31 mouse cellular contexts compared by ENCODE assay signal in genomic region chr3:105929821-105930220, GRCm38 (mm10). TPM values are rescaled to one million over a fixed set of nuclear protein-coding genes. Genes with fewer than 3 reads are reported as not detected.
DNase-seq lines count a peak whose midpoint lies in the region; ATAC-seq and TF ChIP-seq lines count a peak whose summit lies in the region.
"Had no signal": no experiment of that assay in that cellular context is flagged by ENCODE, and none has a peak within 500 bp of the region (broad histone marks: within the 10 kb centered on the region; RNA-seq: fewer than 3 reads in every experiment).

No protein-coding gene starts in this region.

- no peaks in the 10 kb centered on the region for H3K36me3 ChIP-seq in heart, embryonic 16.5 days (ENCODE audit: control insufficient read depth, insufficient read depth)
- no peaks in the 10 kb centered on the region for H3K36me3 ChIP-seq in heart, embryonic 10.5 days
- no peaks in the 10 kb centered on the region for H3K36me3 ChIP-seq in liver, embryonic 11.5 days (ENCODE audit: control insufficient read depth, insufficient read depth, low read length)
- no peaks in the 10 kb centered on the region; the same call in 1 of the 2 replicates for H3K36me3 ChIP-seq in hindbrain, embryonic 14.5 days (replicated peaks; ENCODE audit: control insufficient read depth, insufficient read depth)
- H3K36me3 ChIP-seq: embryonic facial prominence, embryonic 12.5 days; forebrain, embryonic 10.5 days; hindbrain, embryonic 13.5 days; limb, embryonic 12.5 days; lung, embryonic 15.5 days had no signal

- peaks cover 8% of the 10 kb centered on the region for H3K4me1 ChIP-seq in heart, embryonic 16.5 days (ENCODE audit: control insufficient read depth, insufficient read depth, low read length)
- peaks cover 6% of the 10 kb centered on the region for H3K4me1 ChIP-seq in heart, embryonic 10.5 days
- no peaks in the 10 kb centered on the region; the same call in none of the 2 replicates for H3K4me1 ChIP-seq in bone marrow, adult 2 months (ENCODE audit: control insufficient read depth, insufficient read depth, low read length)
- peaks cover 10% of the 10 kb centered on the region for H3K4me1 ChIP-seq in liver, embryonic 11.5 days (replicated peaks; ENCODE audit: control insufficient read depth, insufficient read depth, low read length)
- no peaks in the 10 kb centered on the region for H3K4me1 ChIP-seq in hindbrain, embryonic 14.5 days (replicated peaks; ENCODE audit: control insufficient read depth, insufficient read depth, low read length)
- H3K4me1 ChIP-seq: embryonic facial prominence, embryonic 12.5 days; forebrain, embryonic 10.5 days; hindbrain, embryonic 13.5 days; limb, embryonic 12.5 days; lung, embryonic 15.5 days; neural tube, embryonic 15.5 days had no signal

- H3K4me3 ChIP-seq in heart, embryonic 16.5 days (ENCODE audit: low read length), result no peak overlapping the region
- H3K4me3 ChIP-seq in heart, embryonic 10.5 days, result no peak overlapping the region
- peak overlapping the region; percentile 4 for H3K4me3 ChIP-seq in bone marrow, adult 2 months (replicated peaks; ENCODE audit: control insufficient read depth, low read depth, low read length)
- no peak overlapping the region for H3K4me3 ChIP-seq in liver, embryonic 11.5 days (ENCODE audit: low read depth, low read length)
- H3K4me3 ChIP-seq in hindbrain, embryonic 14.5 days (replicated peaks; ENCODE audit: low read length), result no peak overlapping the region
- H3K4me3 ChIP-seq: embryonic facial prominence, embryonic 12.5 days; forebrain, embryonic 10.5 days; hindbrain, embryonic 13.5 days; left cerebral cortex, adult 2 months; limb, embryonic 12.5 days; lung, embryonic 15.5 days; neural tube, embryonic 15.5 days had no signal

- peak; percentile 30; the same call in 1 of the 2 replicates for ATAC-seq in heart, embryonic 16.5 days (replicated peaks; ENCODE audit: extremely low read depth, insufficient read depth, low FRiP score)
- no peak for ATAC-seq in liver, embryonic 11.5 days (replicated peaks; ENCODE audit: low FRiP score)
- ATAC-seq in hindbrain, embryonic 14.5 days (ENCODE audit: low FRiP score), result no peak
- ATAC-seq: forebrain, embryonic 16.5 days; intestine, postnatal 0 days had no signal

- no peak for TF ChIP-seq POLR2A in bone marrow, adult 2 months (IDR thresholded peaks at IDR 0.05; ENCODE audit: borderline replicate concordance, control insufficient read depth, low read depth, low read length)

- no peak overlapping the region for H3K9ac ChIP-seq in heart, embryonic 16.5 days (ENCODE audit: low read length)
- no peak overlapping the region for H3K9ac ChIP-seq in liver, embryonic 11.5 days (ENCODE audit: low read depth, low read length)
- no peak overlapping the region for H3K9ac ChIP-seq in hindbrain, embryonic 14.5 days
- H3K9ac ChIP-seq: embryonic facial prominence, embryonic 12.5 days; hindbrain, embryonic 13.5 days; limb, embryonic 12.5 days; lung, embryonic 15.5 days; neural tube, embryonic 15.5 days had no signal

- no peak overlapping the region for H3K4me2 ChIP-seq in heart, embryonic 16.5 days (ENCODE audit: low read depth, low read length)
- no peak overlapping the region for H3K4me2 ChIP-seq in liver, embryonic 11.5 days
- no peak overlapping the region for H3K4me2 ChIP-seq in hindbrain, embryonic 14.5 days (replicated peaks)
- H3K4me2 ChIP-seq: embryonic facial prominence, embryonic 12.5 days; hindbrain, embryonic 13.5 days; limb, embryonic 12.5 days; lung, embryonic 15.5 days; neural tube, embryonic 15.5 days had no signal

- H3K9me3 ChIP-seq in heart, embryonic 16.5 days (replicated peaks; ENCODE audit: control insufficient read depth, low read length), result no peaks in the 10 kb centered on the region
- no peaks in the 10 kb centered on the region for H3K9me3 ChIP-seq in heart, embryonic 10.5 days
- H3K9me3 ChIP-seq in liver, embryonic 11.5 days (ENCODE audit: control insufficient read depth, low read length), result no peaks in the 10 kb centered on the region
- no peaks in the 10 kb centered on the region for H3K9me3 ChIP-seq in hindbrain, embryonic 14.5 days (ENCODE audit: control insufficient read depth, low read length)
- H3K9me3 ChIP-seq: embryonic facial prominence, embryonic 12.5 days; forebrain, embryonic 10.5 days; G1E; hindbrain, embryonic 13.5 days; limb, embryonic 12.5 days; lung, embryonic 15.5 days; neural tube, embryonic 15.5 days had no signal

- DNase-seq in heart, embryonic 10.5 days (ENCODE audit: low spot score), result no peak
- DNase-seq in A20 (ENCODE audit: low read depth, low spot score), result peak; percentile 86
- DNase-seq in thymus, postnatal 14 days, result peak; percentile 30
- DNase-seq in liver, embryonic 11.5 days (ENCODE audit: low spot score), result no peak
- DNase-seq in hindbrain, embryonic 14.5 days (ENCODE audit: low spot score), result no peak
- DNase-seq: adrenal gland, postnatal 10 days; cerebellum, adult 11 months; cerebellum, adult 9-10 months; cerebellum, postnatal 36 days; embryo, embryonic 11 days; heart, postnatal 4 days; kidney, postnatal 25 days; lung, postnatal 4 days; midbrain, embryonic 14.5 days; right cerebral cortex, postnatal 25 days; spleen, adult 18-20 months had no signal

- no peak overlapping the region for H3K27ac ChIP-seq in heart, embryonic 16.5 days (ENCODE audit: low read length)
- no peak overlapping the region for H3K27ac ChIP-seq in heart, embryonic 10.5 days
- H3K27ac ChIP-seq in bone marrow, adult 2 months (ENCODE audit: control insufficient read depth, insufficient read depth, low read depth, low read length, poor library complexity), result no peak overlapping the region
- H3K27ac ChIP-seq in liver, embryonic 11.5 days (ENCODE audit: low read depth, low read length), result no peak overlapping the region
- no peak overlapping the region for H3K27ac ChIP-seq in hindbrain, embryonic 14.5 days
- H3K27ac ChIP-seq: embryonic facial prominence, embryonic 12.5 days; forebrain, embryonic 10.5 days; hindbrain, embryonic 13.5 days; left cerebral cortex, adult 2 months; limb, embryonic 12.5 days; lung, embryonic 15.5 days; neural tube, embryonic 15.5 days had no signal

- WGBS in heart, embryonic 16.5 days, result 71% methylated on average over 7 of the region's 7 CpGs
- 81% methylated on average over 7 of the region's 7 CpGs for WGBS in heart, embryonic 10.5 days
- WGBS in bone marrow, adult 2 months, result 43% methylated on average over 7 of the region's 7 CpGs
- 65% methylated on average over 7 of the region's 7 CpGs for WGBS in liver, embryonic 11.5 days
- WGBS in hindbrain, embryonic 14.5 days, result 81% methylated on average over 7 of the region's 7 CpGs

- no peak for TF ChIP-seq CTCF in bone marrow, adult 2 months (IDR thresholded peaks at IDR 0.05; ENCODE audit: control insufficient read depth, insufficient read depth, low read length)

- no peaks in the 10 kb centered on the region for H3K27me3 ChIP-seq in heart, embryonic 16.5 days (ENCODE audit: control insufficient read depth, insufficient read depth, low read length)
- no peaks in the 10 kb centered on the region for H3K27me3 ChIP-seq in heart, embryonic 10.5 days (ENCODE audit: insufficient read depth, poor library complexity, severe bottlenecking)
- H3K27me3 ChIP-seq in liver, embryonic 11.5 days (replicated peaks; ENCODE audit: control insufficient read depth, insufficient read depth, low read length), result no peaks in the 10 kb centered on the region
- H3K27me3 ChIP-seq in hindbrain, embryonic 14.5 days (ENCODE audit: control insufficient read depth, insufficient read depth, low read length), result no peaks in the 10 kb centered on the region
- H3K27me3 ChIP-seq: embryonic facial prominence, embryonic 12.5 days; hindbrain, embryonic 13.5 days; limb, embryonic 12.5 days; lung, embryonic 15.5 days; neural tube, embryonic 15.5 days had no signal

RNA-seq across cellular contexts. Expression of gene I830077J02Rik, which starts 2.6 kb away (rescaled TPM):
- 0.90 and 1.6 TPM in 2 replicates for polyA plus RNA-seq in heart, embryonic 16.5 days (2015; fragmentation: Nextera tagmentation; extraction: Ambion mirVana)
- polyA plus RNA-seq in heart, embryonic 10.5 days (2016; fragmentation: Nextera tagmentation; extraction: Ambion mirVana), result 2.0 and 3.4 TPM in 2 replicates
- 27.2 and 72.9 TPM in 2 replicates for polyA plus RNA-seq in bone marrow, adult 2 months (2011; ENCODE audit: insufficient read depth, insufficient read length, low replicate concordance, missing spikeins)
- 5.6 and 5.9 TPM in 2 replicates for polyA plus RNA-seq in liver, embryonic 11.5 days (2014; fragmentation: Nextera tagmentation; extraction: Ambion mirVana)
- polyA plus RNA-seq in hindbrain, embryonic 14.5 days (2014; fragmentation: Nextera tagmentation; extraction: Ambion mirVana), result 0.17 and 0.46 TPM in 2 replicates
- polyA plus RNA-seq: forebrain, embryonic 16.5 days; testis, adult 2 months had no signal

RNA-seq across cellular contexts. Expression of gene Wdr77, which starts 29.3 kb away (rescaled TPM):
- 85.9 and 86.6 TPM in 2 replicates for polyA plus RNA-seq in heart, embryonic 16.5 days (2015; fragmentation: Nextera tagmentation; extraction: Ambion mirVana)
- 124 and 146 TPM in 2 replicates for polyA plus RNA-seq in heart, embryonic 10.5 days (2016; fragmentation: Nextera tagmentation; extraction: Ambion mirVana)
- 15.8 and 23.9 TPM in 2 replicates for polyA plus RNA-seq in bone marrow, adult 2 months (2011; ENCODE audit: insufficient read depth, insufficient read length, low replicate concordance, missing spikeins)
- polyA plus RNA-seq in liver, embryonic 11.5 days (2014; fragmentation: Nextera tagmentation; extraction: Ambion mirVana), result 154 and 167 TPM in 2 replicates
- polyA plus RNA-seq in hindbrain, embryonic 14.5 days (2014; fragmentation: Nextera tagmentation; extraction: Ambion mirVana), result 86.2 and 90.1 TPM in 2 replicates

RNA-seq across cellular contexts. Expression of gene Atp5f1, which starts 30.1 kb away (rescaled TPM):
- 954 and 1,079 TPM in 2 replicates for polyA plus RNA-seq in heart, embryonic 16.5 days (2015; fragmentation: Nextera tagmentation; extraction: Ambion mirVana)
- 677 and 779 TPM in 2 replicates for polyA plus RNA-seq in heart, embryonic 10.5 days (2016; fragmentation: Nextera tagmentation; extraction: Ambion mirVana)
- polyA plus RNA-seq in bone marrow, adult 2 months (2011; ENCODE audit: insufficient read depth, insufficient read length, low replicate concordance, missing spikeins), result 125 and 184 TPM in 2 replicates
- 499 and 512 TPM in 2 replicates for polyA plus RNA-seq in liver, embryonic 11.5 days (2014; fragmentation: Nextera tagmentation; extraction: Ambion mirVana)
- 577 and 604 TPM in 2 replicates for polyA plus RNA-seq in hindbrain, embryonic 14.5 days (2014; fragmentation: Nextera tagmentation; extraction: Ambion mirVana)

RNA-seq across cellular contexts. Expression of gene Ovgp1, which starts 43.7 kb away (rescaled TPM):
- polyA plus RNA-seq in heart, embryonic 16.5 days (2015; fragmentation: Nextera tagmentation; extraction: Ambion mirVana), result 1.2 and 1.6 TPM in 2 replicates
- polyA plus RNA-seq in heart, embryonic 10.5 days (2016; fragmentation: Nextera tagmentation; extraction: Ambion mirVana), result 1.5 and 1.9 TPM in 2 replicates
- polyA plus RNA-seq in bone marrow, adult 2 months (2011; ENCODE audit: insufficient read depth, insufficient read length, low replicate concordance, missing spikeins), result 5.5 and 16.0 TPM in 2 replicates
- 1.0 and 1.7 TPM in 2 replicates for polyA plus RNA-seq in liver, embryonic 11.5 days (2014; fragmentation: Nextera tagmentation; extraction: Ambion mirVana)
- polyA plus RNA-seq in hindbrain, embryonic 14.5 days (2014; fragmentation: Nextera tagmentation; extraction: Ambion mirVana), result 4.0 and 4.1 TPM in 2 replicates

RNA-seq across cellular contexts. Expression of gene Tmigd3, which starts 59.1 kb away (rescaled TPM):
- polyA plus RNA-seq in heart, embryonic 16.5 days (2015; fragmentation: Nextera tagmentation; extraction: Ambion mirVana), result 0.32 TPM in 1 of 2 replicates, not detected in the other
- polyA plus RNA-seq in heart, embryonic 10.5 days (2016; fragmentation: Nextera tagmentation; extraction: Ambion mirVana), result 0.70 and 0.73 TPM in 2 replicates
- polyA plus RNA-seq in bone marrow, adult 2 months (2011; ENCODE audit: insufficient read depth, insufficient read length, low replicate concordance, missing spikeins), result not detected in 2 replicates
- 0.26 and 0.27 TPM in 2 replicates for polyA plus RNA-seq in liver, embryonic 11.5 days (2014; fragmentation: Nextera tagmentation; extraction: Ambion mirVana)
- not detected in 2 replicates for polyA plus RNA-seq in hindbrain, embryonic 14.5 days (2014; fragmentation: Nextera tagmentation; extraction: Ambion mirVana)
- polyA plus RNA-seq: embryonic facial prominence, embryonic 12.5 days; forebrain, embryonic 10.5 days; forebrain, embryonic 16.5 days; hindbrain, embryonic 13.5 days; liver, embryonic 16.5 days; midbrain, embryonic 14.5 days; neural tube, embryonic 15.5 days; stomach, embryonic 14.5 days had no signal

Comparison
In these comparisons a context has a peak if more than half of its experiments do, and no peak if none do; other contexts are left out.
1. DNase-seq: peak in A20 (single experiment) and thymus, postnatal 14 days (single experiment); none in heart, embryonic 10.5 days (single experiment), liver, embryonic 11.5 days (single experiment) and hindbrain, embryonic 14.5 days (single experiment).